Mouse (Mus musculus): ENCODE measurements around the gene Sc5d. TPM values are rescaled to one million over a fixed set of nuclear protein-coding genes. Genes with fewer than 3 reads are reported as not detected.

The Sc5d gene
- total RNA-seq, 1 experiment from 2014 or later: 71.3 TPM

GRCm38 (mm10) chr9:42268371-42268770 is 4.3 kb upstream of the Sc5d start:
- ATAC-seq (ENCODE audit: extremely low read depth, insufficient number of reproducible peaks, low FRiP score, poor library complexity, severe bottlenecking): no peak

GRCm38 (mm10) chr9:42265309-42265708 is 1.3 kb upstream of the Sc5d start:
- no peak for ATAC-seq (ENCODE audit: extremely low read depth, insufficient number of reproducible peaks, low FRiP score, poor library complexity, severe bottlenecking)

GRCm38 (mm10) chr9:42263709-42264111 is 346 bp downstream of the Sc5d start:
- no peak for ATAC-seq (ENCODE audit: extremely low read depth, insufficient number of reproducible peaks, low FRiP score, poor library complexity, severe bottlenecking)

GRCm38 (mm10) chr9:42260481-42260880 is 3.6 kb downstream of the Sc5d start:
- no peak for ATAC-seq (ENCODE audit: extremely low read depth, insufficient number of reproducible peaks, low FRiP score, poor library complexity, severe bottlenecking)

- 0 out of 2 replicates have a peak, but pooled peaks have one; percentile 13 for ATAC-seq (ENCODE audit: extremely low read depth, insufficient number of reproducible peaks, low FRiP score, poor library complexity, severe bottlenecking)
Observed at GRCm38 (mm10) chr9:42249112-42249511, 14.9 kb downstream of the Sc5d start.

- ATAC-seq (ENCODE audit: extremely low read depth, insufficient number of reproducible peaks, low FRiP score, poor library complexity, severe bottlenecking): no peak
Observed at GRCm38 (mm10) chr9:42246688-42247087, 17.4 kb downstream of the Sc5d start.

GRCm38 (mm10) chr9:42244173-42244572 is 19.9 kb downstream of the Sc5d start:
- no peak for ATAC-seq (ENCODE audit: extremely low read depth, insufficient number of reproducible peaks, low FRiP score, poor library complexity, severe bottlenecking)

- no peak for ATAC-seq (ENCODE audit: extremely low read depth, insufficient number of reproducible peaks, low FRiP score, poor library complexity, severe bottlenecking)
Observed at GRCm38 (mm10) chr9:42241021-42241420, 23.0 kb downstream of the Sc5d start.

- peak; percentile 68; the same call in 1 of the 2 replicates for ATAC-seq (ENCODE audit: extremely low read depth, insufficient number of reproducible peaks, low FRiP score, poor library complexity, severe bottlenecking)
Observed at GRCm38 (mm10) chr9:42240583-42240992, 23.5 kb downstream of the Sc5d start.

GRCm38 (mm10) chr9:42238827-42239226 is 25.2 kb downstream of the Sc5d start:
- ATAC-seq (ENCODE audit: extremely low read depth, insufficient number of reproducible peaks, low FRiP score, poor library complexity, severe bottlenecking): 0 out of 2 replicates have a peak, but pooled peaks have one; percentile 10

GRCm38 (mm10) chr9:42231116-42231515 is 32.9 kb downstream of the Sc5d start:
- no peak for ATAC-seq (ENCODE audit: extremely low read depth, insufficient number of reproducible peaks, low FRiP score, poor library complexity, severe bottlenecking)

- no peak for ATAC-seq (ENCODE audit: extremely low read depth, insufficient number of reproducible peaks, low FRiP score, poor library complexity, severe bottlenecking)
Observed at GRCm38 (mm10) chr9:42230333-42230732, 33.7 kb downstream of the Sc5d start.

GRCm38 (mm10) chr9:42229465-42230110 is 34.5 kb downstream of the Sc5d start:
- ATAC-seq (ENCODE audit: extremely low read depth, insufficient number of reproducible peaks, low FRiP score, poor library complexity, severe bottlenecking): no peak

GRCm38 (mm10) chr9:42227804-42228203 is 36.3 kb downstream of the Sc5d start:
- ATAC-seq (ENCODE audit: extremely low read depth, insufficient number of reproducible peaks, low FRiP score, poor library complexity, severe bottlenecking): no peak

GRCm38 (mm10) chr9:42219001-42219660 is 44.9 kb downstream of the Sc5d start:
- no peak for ATAC-seq (ENCODE audit: extremely low read depth, insufficient number of reproducible peaks, low FRiP score, poor library complexity, severe bottlenecking)

- no peak for ATAC-seq (ENCODE audit: extremely low read depth, insufficient number of reproducible peaks, low FRiP score, poor library complexity, severe bottlenecking)
Observed at GRCm38 (mm10) chr9:42217685-42218084, 46.4 kb downstream of the Sc5d start.

- no peak for ATAC-seq (ENCODE audit: extremely low read depth, insufficient number of reproducible peaks, low FRiP score, poor library complexity, severe bottlenecking)
Observed at GRCm38 (mm10) chr9:42214116-42214515, 49.9 kb downstream of the Sc5d start.

GRCm38 (mm10) chr9:42213142-42213541 is 50.9 kb downstream of the Sc5d start:
- no peak for ATAC-seq (ENCODE audit: extremely low read depth, insufficient number of reproducible peaks, low FRiP score, poor library complexity, severe bottlenecking)

- no peak for ATAC-seq (ENCODE audit: extremely low read depth, insufficient number of reproducible peaks, low FRiP score, poor library complexity, severe bottlenecking)
Observed at GRCm38 (mm10) chr9:42209666-42210065, 54.4 kb downstream of the Sc5d start.

GRCm38 (mm10) chr9:42208463-42208862 is 55.6 kb downstream of the Sc5d start:
- peak; percentile 42 for ATAC-seq (ENCODE audit: extremely low read depth, insufficient number of reproducible peaks, low FRiP score, poor library complexity, severe bottlenecking)
